Mouse (Mus musculus) adrenal gland, postnatal 4 days (tissue): ENCODE measurements at regions not wholly inside any gene's neighbourhood (a gene's known extent, or its start where the extent isn't known, plus 50 kb on each side); places are given as distances from the start of the nearest gene placed in this dataset.
"Not testable (repeated sequence)": the region's sequence is repeated elsewhere in the genome, so short reads cannot be mapped to it uniquely, and the experiment has no call there.

ENCODE experiments used
- DNase-seq, 2 experiments: peaks; one replicate each; pipeline ENCODE4 v3.0.0; 2021 to 2022; ENCODE audit warnings: low spot score in 2 of 2, mixed read lengths in 2 of 2

GRCm38 (mm10) chr13:69129056-69129620, 129.8 kb upstream of the Adcy2 start:
- no peak for DNase-seq

- DNase-seq: no peak
These were observed 128.2 kb upstream of the Adcy2 start for GRCm38 (mm10) chr13:69127522-69127921.

- DNase-seq: not testable (repeated sequence)
These were observed 119.4 kb upstream of the Adcy2 start for GRCm38 (mm10) chr13:69118743-69119142.

GRCm38 (mm10) chr13:69109168-69109567, 109.8 kb upstream of the Adcy2 start:
- DNase-seq: no peak

GRCm38 (mm10) chr13:69086613-69087012, 87.3 kb upstream of the Adcy2 start:
- DNase-seq: peak in 1 of 2 experiments; percentile 13

- DNase-seq: no peak
These were observed 71.0 kb upstream of the Adcy2 start for GRCm38 (mm10) chr13:69070336-69070735.

- no peak for DNase-seq
These were observed 70.5 kb upstream of the Adcy2 start for GRCm38 (mm10) chr13:69069817-69070216.

GRCm38 (mm10) chr13:69066636-69067035, 67.3 kb upstream of the Adcy2 start:
- DNase-seq: no peak

GRCm38 (mm10) chr13:69065285-69065684, 65.9 kb upstream of the Adcy2 start:
- DNase-seq: no peak

- no peak for DNase-seq
These were observed 63.4 kb upstream of the Adcy2 start for GRCm38 (mm10) chr13:69062692-69063233.

- DNase-seq: no peak
These were observed 62.1 kb upstream of the Adcy2 start for GRCm38 (mm10) chr13:69061436-69061835.
